Mouse (Mus musculus) CH12.LX (cell line): ENCODE data around the gene Lonp1. TPM values are rescaled to one million over a fixed set of nuclear protein-coding genes. Genes with fewer than 3 reads are reported as not detected.
A peak's percentile ranks its signal among the peaks of the same experiment; 100 is the strongest.

ENCODE experiments used
- DNase-seq: peaks from one replicate; pipeline ENCODE4 v3.0.0-alpha.2; 2013; ENCODE audit errors: extremely low read depth
- H3K27ac ChIP-seq: 2 replicates; pipeline ENCODE4 v1.5.1; 2012; ENCODE audit warnings: low read depth, mild to moderate bottlenecking, control low read depth, moderate library complexity; ENCODE audit not compliant: insufficient read depth
- H3K27me3 ChIP-seq: replicated peaks from 2 replicates; pipeline ENCODE3; 2012; ENCODE audit warnings: inconsistent platforms
- H3K36me3 ChIP-seq, 2 experiments: replicated peaks in 1 of 2; 2 replicates each; pipeline versions ENCODE3 to v1.6.1; 2012; ENCODE audit warnings: inconsistent platforms in 1 of 2, low read length in 1 of 2, mild to moderate bottlenecking in 1 of 2, mixed read lengths in 1 of 2, moderate library complexity in 1 of 2; ENCODE audit not compliant: control insufficient read depth in 1 of 2, insufficient read depth in 1 of 2
- H3K4me1 ChIP-seq, 2 experiments: 2 replicates each; pipeline ENCODE4 v1.6.1; 2012; ENCODE audit warnings: inconsistent platforms in 1 of 2, moderate library complexity in 1 of 2; ENCODE audit not compliant: insufficient read depth in 2 of 2, control insufficient read depth in 1 of 2
- H3K4me2 ChIP-seq: 2 replicates; pipeline ENCODE4 v1.6.1; 2012; ENCODE audit warnings: low read depth, mild to moderate bottlenecking, control low read depth; ENCODE audit not compliant: poor library complexity, insufficient read depth, severe bottlenecking
- H3K4me3 ChIP-seq, 3 experiments: fragments of 150-350 bp in 1 of 3; sonication (generic) in 1 of 3; replicated peaks in 1 of 3; 2 replicates each; pipeline versions ENCODE3 to v1.5.1; 2011 to 2012; ENCODE audit warnings: low read depth in 2 of 3, low read length in 2 of 3, mild to moderate bottlenecking in 2 of 3, moderate library complexity in 2 of 3, control low read depth in 1 of 3, improper control_type of control experiment in 1 of 3, inconsistent platforms in 1 of 3, mixed read lengths in 1 of 3; ENCODE audit not compliant: poor library complexity in 1 of 3
- H3K79me2 ChIP-seq: replicated peaks from 2 replicates; pipeline ENCODE4 v1.6.1; 2012; ENCODE audit warnings: mild to moderate bottlenecking, moderate library complexity; ENCODE audit not compliant: control insufficient read depth, poor library complexity, insufficient read depth, severe bottlenecking; ENCODE audit errors: extremely low read depth
- H3K9ac ChIP-seq: 2 replicates; pipeline ENCODE4 v1.6.1; 2012; ENCODE audit warnings: low read depth, mild to moderate bottlenecking, control low read depth, moderate library complexity; ENCODE audit not compliant: insufficient read depth
- H3K9me3 ChIP-seq: replicated peaks from 2 replicates; pipeline ENCODE3; 2012; ENCODE audit warnings: low read length, inconsistent platforms, mixed read lengths
- BHLHE40 ChIP-seq: IDR thresholded peaks from 2 replicates; pipeline ENCODE4 v1.6.1; 2011; ENCODE audit warnings: mild to moderate bottlenecking, low read depth, low read length, improper control_type of control experiment
- CHD2 ChIP-seq: IDR thresholded peaks from 2 replicates; pipeline ENCODE4 v1.6.1; 2011; ENCODE audit warnings: low read length, improper control_type of control experiment
- EP300 ChIP-seq: IDR thresholded peaks from 2 replicates; pipeline ENCODE4 v1.6.1; 2011; ENCODE audit warnings: low read length, improper control_type of control experiment
- GABPA ChIP-seq: IDR thresholded peaks from 2 replicates; pipeline ENCODE4 v1.6.1; 2012; ENCODE audit warnings: low read depth, low read length, improper control_type of control experiment, inconsistent platforms; ENCODE audit not compliant: insufficient replicate concordance
- IRF4 ChIP-seq: IDR thresholded peaks from 2 replicates; pipeline ENCODE4 v1.6.1; 2014; ENCODE audit warnings: low read depth, mild to moderate bottlenecking, inconsistent platforms, low read length, improper control_type of control experiment
- KAT2A ChIP-seq: IDR thresholded peaks from 2 replicates; pipeline ENCODE4 v1.6.1; 2012; ENCODE audit warnings: low read length, improper control_type of control experiment, inconsistent platforms; ENCODE audit not compliant: insufficient replicate concordance
- MAFK ChIP-seq: IDR thresholded peaks from 2 replicates; pipeline ENCODE4 v1.6.1; 2011; ENCODE audit warnings: low read length, improper control_type of control experiment; ENCODE audit not compliant: insufficient replicate concordance
- MAX ChIP-seq: IDR thresholded peaks from 2 replicates; pipeline ENCODE4 v1.6.1; 2011; ENCODE audit warnings: low read length, improper control_type of control experiment
- MAZ ChIP-seq: IDR thresholded peaks from 2 replicates; pipeline ENCODE4 v1.6.1; 2012; ENCODE audit warnings: low read depth, mild to moderate bottlenecking, inconsistent platforms, low read length, improper control_type of control experiment, moderate library complexity
- MEF2A ChIP-seq: IDR thresholded peaks from 2 replicates; pipeline ENCODE4 v1.6.1; 2014; ENCODE audit warnings: low read depth, mild to moderate bottlenecking, inconsistent platforms, low read length, improper control_type of control experiment, borderline replicate concordance
- MXI1 ChIP-seq: IDR thresholded peaks from 2 replicates; pipeline ENCODE4 v1.6.1; 2011; ENCODE audit warnings: mild to moderate bottlenecking, low read depth, low read length, improper control_type of control experiment
- NRF1 ChIP-seq: IDR thresholded peaks from 2 replicates; pipeline ENCODE4 v1.6.1; 2014; ENCODE audit warnings: low read depth, mild to moderate bottlenecking, inconsistent platforms, low read length, improper control_type of control experiment, moderate library complexity
- POLR2A ChIP-seq: IDR thresholded peaks from 2 replicates; pipeline ENCODE4 v1.6.1; 2011; ENCODE audit warnings: low read depth, mild to moderate bottlenecking, improper control_type of control experiment, low read length
- POLR2AphosphoS2 ChIP-seq: IDR thresholded peaks from 2 replicates; pipeline ENCODE4 v1.6.1; 2011; ENCODE audit warnings: low read depth, low read length, improper control_type of control experiment
- SMC3 ChIP-seq: IDR thresholded peaks from 2 replicates; pipeline ENCODE4 v1.6.1; 2011; ENCODE audit warnings: low read depth, low read length, improper control_type of control experiment
- TCF12 ChIP-seq: IDR thresholded peaks from 2 replicates; pipeline ENCODE4 v1.6.1; 2014; ENCODE audit warnings: low read depth, mild to moderate bottlenecking, inconsistent platforms, low read length, improper control_type of control experiment
- UBTF ChIP-seq: IDR thresholded peaks from 2 replicates; pipeline ENCODE4 v1.6.1; 2012; ENCODE audit warnings: low read depth, mild to moderate bottlenecking, inconsistent platforms, low read length, improper control_type of control experiment, moderate library complexity
- USF2 ChIP-seq: conservative IDR thresholded peaks from 2 replicates; pipeline ENCODE4 v1.6.1; 2011; ENCODE audit warnings: low read depth, low read length, improper control_type of control experiment
- ZC3H11A ChIP-seq: IDR thresholded peaks from 2 replicates; pipeline ENCODE4 v1.6.1; 2012; ENCODE audit warnings: low read depth, mild to moderate bottlenecking, inconsistent platforms, low read length, improper control_type of control experiment
- ZKSCAN1 ChIP-seq: IDR thresholded peaks from 2 replicates; pipeline ENCODE4 v1.6.1; 2012; ENCODE audit warnings: low read depth, inconsistent platforms, low read length, improper control_type of control experiment, borderline replicate concordance
- dilution Hi-C: fragments of 300-500 bp; cut with MboI; formaldehyde crosslinking; loops from 2 replicates; pipeline ENCODE4 v1.14.3; 2020; ENCODE audit warnings: low sequenced_read_pairs; ENCODE audit not compliant: extremely low pct_unique_long_range_greater_than_20kb, extremely low pct_ligation_motif_present
- in situ Hi-C: fragments of 300-500 bp; cut with MboI; formaldehyde crosslinking; loops from 3 replicates; pipeline ENCODE4 v1.14.3; 2019; ENCODE audit warnings: low sequenced_read_pairs, low pct_ligation_motif_present, low pct_unique_long_range_greater_than_20kb, mixed read lengths
- polyA plus RNA-seq: library from polyadenylated mRNA; unstranded; fragments of >175 nt; gene quantifications from 2 replicates; pipeline ENCODE4 v1.2.1, GENCODE M21; 2012; ENCODE audit warnings: low read depth; ENCODE audit not compliant: insufficient read length
- total RNA-seq, 2 experiments: library from RNA; depleted of rRNA; stranded (reverse); fragments of 300-350 nt in 1 of 2; fragments of >200 nt in 1 of 2; gene quantifications; 2 replicates each; pipeline ENCODE4 v1.2.3; 2012 to 2014

Lonp1 gene
- total and polyA plus RNA-seq, 3 experiments: 69.6 to 151 (median 99.4) TPM

DNA sequence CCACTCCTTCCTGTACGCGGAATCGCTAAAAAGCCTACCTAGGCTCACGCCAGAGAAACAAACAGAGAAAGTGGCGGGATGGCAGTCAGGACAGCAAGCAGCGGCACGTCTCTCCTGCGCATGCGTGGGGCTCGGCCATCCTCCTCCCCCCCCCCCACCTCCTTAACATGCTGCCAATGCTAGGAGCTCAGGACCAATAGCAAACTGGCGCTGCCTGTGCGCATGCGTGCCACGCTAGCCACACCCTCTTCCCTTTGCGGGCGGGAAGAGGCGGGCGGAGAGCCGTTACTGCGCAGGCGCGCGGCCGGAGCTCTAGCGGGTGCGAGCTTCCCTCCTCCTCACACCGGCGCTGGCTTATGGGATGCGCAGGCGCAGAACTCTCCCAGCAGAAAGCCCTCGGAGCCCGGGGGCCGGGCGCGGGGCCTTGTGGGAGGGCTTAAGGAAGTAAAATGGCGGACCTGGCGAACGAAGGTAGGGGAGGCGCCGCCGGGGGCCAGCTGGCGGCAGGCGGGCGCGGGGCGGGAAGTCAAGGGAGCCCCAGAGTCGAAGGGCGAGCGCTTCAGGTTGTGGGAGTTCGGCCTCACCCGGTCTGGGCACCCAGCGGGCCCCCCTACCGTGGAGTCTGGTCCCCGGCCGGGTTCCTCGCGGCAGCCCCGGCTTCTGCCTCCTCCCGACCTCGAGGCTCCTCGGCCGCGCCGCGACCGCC, 46.4 kb upstream of the Lonp1 start, which contains the start of gene Ranbp3 (continued):
- TF ChIP-seq GABPA (no peak), UBTF (peak; percentile 89; the same call in 1 of the 2 replicates), ZKSCAN1 (no peak), EP300 (no peak), KAT2A (0 out of 2 replicates have a peak, but pooled peaks have one; percentile 33), MEF2A (no peak; the same call in 1 of the 2 replicates), CHD2 (peak; percentile 49; the same call in 1 of the 2 replicates), IRF4 (peak; percentile 31), POLR2AphosphoS2 (peak; percentile 67; the same call in 1 of the 2 replicates), NRF1 (peak; percentile 100)

DNA sequence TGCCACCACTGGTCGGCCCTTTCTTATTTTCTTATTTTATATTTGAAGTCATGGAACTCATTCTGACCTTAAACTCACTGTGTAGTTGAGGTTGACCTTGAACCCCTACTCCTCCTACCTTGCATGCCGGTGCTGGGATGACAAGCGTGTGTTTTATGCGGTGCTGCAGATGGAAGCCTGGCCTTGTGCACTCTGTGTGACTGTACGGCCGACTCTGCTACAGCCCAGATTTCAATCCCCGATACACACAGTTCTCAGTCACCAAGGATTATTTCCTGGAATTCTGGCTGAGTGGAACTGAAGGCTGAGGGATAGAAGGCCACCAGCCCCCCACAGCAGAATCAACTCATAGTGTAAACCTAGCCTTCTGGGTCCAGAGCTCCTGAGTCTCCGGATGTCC, 43.1 kb upstream of the Lonp1 start:
- H3K9me3 ChIP-seq: peaks cover 3% of the 10 kb centered on the region
- peaks cover 0 to 1% of the 10 kb centered on the region in 2 experiments for H3K36me3 ChIP-seq
- in situ Hi-C loops (loop anchor here (10.0 kb wide), 1 partner anchor 305 kb away; no protein-coding TSS in a partner anchor), dilution Hi-C loops (no loop called here)
- no peak overlapping the region for H3K4me3 ChIP-seq
- H3K4me1 ChIP-seq: peaks cover 0 to 13% of the 10 kb centered on the region in 2 experiments; a peak in 3 of 4 replicates
- H3K4me2 ChIP-seq: no peak overlapping the region
- no peak for DNase-seq
- peaks cover 15% of the 10 kb centered on the region for H3K79me2 ChIP-seq
- H3K27me3 ChIP-seq: peaks cover 6% of the 10 kb centered on the region
- no peak overlapping the region for H3K9ac ChIP-seq
- TF ChIP-seq IRF4 (no peak), ZKSCAN1 (no peak), NRF1 (no peak), TCF12 (no peak), SMC3 (no peak), MXI1 (no peak), MAZ (no peak), MAX (no peak), MEF2A (no peak), POLR2A (no peak), USF2 (no peak), POLR2AphosphoS2 (no peak), BHLHE40 (no peak), GABPA (no peak), ZC3H11A (no peak), MAFK (no peak)
- no peak overlapping the region for H3K27ac ChIP-seq
